ENCODE assay signal across 15 mouse cellular contexts in genomic region chr10:4179049-4179790, GRCm38 (mm10).
A peak's percentile ranks its signal among the peaks of the same experiment; 100 is the strongest.
DNase-seq lines count a peak whose midpoint lies in the region; ATAC-seq and TF ChIP-seq lines count a peak whose summit lies in the region.
"Had no signal": no experiment of that assay in that cellular context is flagged by ENCODE, and none has a peak within 500 bp of the region (broad histone marks: within the 10 kb centered on the region; RNA-seq: fewer than 3 reads in every experiment).

No protein-coding gene starts in this region.

- no peak overlapping the region for H3K4me3 ChIP-seq in intestine, embryonic 15.5 days (replicated peaks)
- no peak overlapping the region for H3K4me3 ChIP-seq in intestine, postnatal 0 days (ENCODE audit: low read depth, low read length)
- no peak overlapping the region for H3K4me3 ChIP-seq in stomach, postnatal 0 days (ENCODE audit: low read depth, low read length)
- H3K4me3 ChIP-seq: forebrain, embryonic 10.5 days; kidney, embryonic 15.5 days; limb, embryonic 12.5 days; midbrain, embryonic 15.5 days; neural tube, embryonic 12.5 days had no signal

- H3K36me3 ChIP-seq in intestine, embryonic 15.5 days = no peaks in the 10 kb centered on the region
- H3K36me3 ChIP-seq in intestine, postnatal 0 days (ENCODE audit: control insufficient read depth, insufficient read depth) = no peaks in the 10 kb centered on the region
- H3K36me3 ChIP-seq in stomach, postnatal 0 days (ENCODE audit: control insufficient read depth, insufficient read depth, low read length) = no peaks in the 10 kb centered on the region
- H3K36me3 ChIP-seq: forebrain, embryonic 10.5 days; kidney, embryonic 15.5 days; limb, embryonic 12.5 days; midbrain, embryonic 15.5 days; neural tube, embryonic 12.5 days had no signal

- no peaks in the 10 kb centered on the region for H3K9me3 ChIP-seq in intestine, embryonic 15.5 days
- no peaks in the 10 kb centered on the region for H3K9me3 ChIP-seq in intestine, postnatal 0 days (ENCODE audit: control insufficient read depth)
- no peaks in the 10 kb centered on the region for H3K9me3 ChIP-seq in stomach, postnatal 0 days (ENCODE audit: control insufficient read depth, low read length)
- H3K9me3 ChIP-seq: forebrain, embryonic 10.5 days; kidney, embryonic 15.5 days; limb, embryonic 12.5 days; midbrain, embryonic 15.5 days; neural tube, embryonic 12.5 days had no signal

- H3K4me2 ChIP-seq in intestine, embryonic 15.5 days (replicated peaks) = no peak overlapping the region
- no peak overlapping the region for H3K4me2 ChIP-seq in intestine, postnatal 0 days (replicated peaks; ENCODE audit: low read depth)
- H3K4me2 ChIP-seq in stomach, postnatal 0 days (replicated peaks; ENCODE audit: low read depth) = no peak overlapping the region
- H3K4me2 ChIP-seq: kidney, embryonic 15.5 days; limb, embryonic 12.5 days; midbrain, embryonic 15.5 days; neural tube, embryonic 12.5 days had no signal

- DNase-seq in urinary bladder, postnatal 36 days (ENCODE audit: low spot score in 2 of 2) = peak; percentile 6 to 23
- no peak for DNase-seq in urinary bladder, postnatal 25 days (ENCODE audit: low spot score)
- peak; percentile 53 to 69 for DNase-seq in heart, postnatal 14 days
- peak; percentile 15 for DNase-seq in stomach, postnatal 0 days (ENCODE audit: low spot score)
- no peak for DNase-seq in layer of hippocampus, postnatal 14 days (ENCODE audit: low spot score in 2 of 2)
- no peak for DNase-seq in left cerebral cortex, adult 8-10 months (ENCODE audit: low spot score in 2 of 2)
- DNase-seq: cerebellum, postnatal 10 days had no signal

- peak; percentile 37; the same call in 1 of the 2 replicates for ATAC-seq in intestine, embryonic 15.5 days
- ATAC-seq in intestine, postnatal 0 days = no peak
- ATAC-seq in stomach, postnatal 0 days (ENCODE audit: low FRiP score, low TSS enrichment) = no peak
- ATAC-seq: hindbrain, postnatal 0 days; midbrain, embryonic 15.5 days had no signal

- no peak for TF ChIP-seq EP300 in stomach, postnatal 0 days (optimal IDR thresholded peaks at IDR 0.05)

- H3K27me3 ChIP-seq in intestine, embryonic 15.5 days (replicated peaks) = no peaks in the 10 kb centered on the region
- no peaks in the 10 kb centered on the region for H3K27me3 ChIP-seq in intestine, postnatal 0 days (replicated peaks; ENCODE audit: control insufficient read depth, insufficient read depth, low read length)
- no peaks in the 10 kb centered on the region for H3K27me3 ChIP-seq in stomach, postnatal 0 days (ENCODE audit: control insufficient read depth, insufficient read depth, low read length)
- H3K27me3 ChIP-seq: kidney, embryonic 15.5 days; limb, embryonic 12.5 days; midbrain, embryonic 15.5 days; neural tube, embryonic 12.5 days had no signal

- TF ChIP-seq CTCF in intestine, postnatal 0 days (IDR thresholded peaks at IDR 0.05; ENCODE audit: low read depth) = no peak
- TF ChIP-seq CTCF in stomach, postnatal 0 days (IDR thresholded peaks at IDR 0.05; ENCODE audit: low read depth) = no peak

- H3K9ac ChIP-seq in intestine, embryonic 15.5 days = no peak overlapping the region
- no peak overlapping the region for H3K9ac ChIP-seq in intestine, postnatal 0 days (ENCODE audit: low read depth, low read length)
- H3K9ac ChIP-seq in stomach, postnatal 0 days (ENCODE audit: low read length) = no peak overlapping the region
- H3K9ac ChIP-seq: kidney, embryonic 15.5 days; limb, embryonic 12.5 days; midbrain, embryonic 15.5 days; neural tube, embryonic 12.5 days had no signal

- intact Hi-C loops in heart, postnatal 14 days (cut with DNase I) = no loop called here

- WGBS in intestine, embryonic 15.5 days = 71% methylated on average over 7 of the region's 7 CpGs
- whole genome bisulfite sequencing in intestine, postnatal 0 days = 82% methylated on average over 7 of the region's 7 CpGs
- 80% methylated on average over 7 of the region's 7 CpGs for WGBS in stomach, postnatal 0 days

- 0 out of 2 replicates have a peak, but pooled peaks cover 5% of the 10 kb centered on the region for H3K4me1 ChIP-seq in intestine, embryonic 15.5 days (replicated peaks)
- no peaks in the 10 kb centered on the region for H3K4me1 ChIP-seq in intestine, postnatal 0 days (replicated peaks; ENCODE audit: control insufficient read depth, insufficient read depth, low read length)
- no peaks in the 10 kb centered on the region for H3K4me1 ChIP-seq in stomach, postnatal 0 days (replicated peaks; ENCODE audit: control insufficient read depth, insufficient read depth)
- H3K4me1 ChIP-seq: limb, embryonic 12.5 days; midbrain, embryonic 15.5 days; neural tube, embryonic 12.5 days had no signal

- H3K27ac ChIP-seq in intestine, embryonic 15.5 days = no peak overlapping the region
- H3K27ac ChIP-seq in intestine, postnatal 0 days (ENCODE audit: low read depth, low read length) = no peak overlapping the region
- no peak overlapping the region for H3K27ac ChIP-seq in stomach, postnatal 0 days (replicated peaks)
- H3K27ac ChIP-seq: forebrain, embryonic 10.5 days; hindbrain, postnatal 0 days; kidney, embryonic 15.5 days; limb, embryonic 12.5 days; midbrain, embryonic 15.5 days; neural tube, embryonic 12.5 days had no signal

Comparison
In these comparisons a context has a peak if more than half of its experiments do, and no peak if none do; other contexts are left out.
1. DNase-seq: peak in urinary bladder, postnatal 36 days (2 of 2), heart, postnatal 14 days (2 of 2) and stomach, postnatal 0 days (single experiment); none in urinary bladder, postnatal 25 days (single experiment), layer of hippocampus, postnatal 14 days (0 of 2) and left cerebral cortex, adult 8-10 months (0 of 2).